Mouse (Mus musculus): ENCODE results near the gene Nceh1. TPM values are rescaled to one million over a fixed set of nuclear protein-coding genes. Genes with fewer than 3 reads are reported as not detected.

The Nceh1 gene
- polyA plus RNA-seq, 1 experiment from 2014 or later, result 5.6 TPM

DNA sequence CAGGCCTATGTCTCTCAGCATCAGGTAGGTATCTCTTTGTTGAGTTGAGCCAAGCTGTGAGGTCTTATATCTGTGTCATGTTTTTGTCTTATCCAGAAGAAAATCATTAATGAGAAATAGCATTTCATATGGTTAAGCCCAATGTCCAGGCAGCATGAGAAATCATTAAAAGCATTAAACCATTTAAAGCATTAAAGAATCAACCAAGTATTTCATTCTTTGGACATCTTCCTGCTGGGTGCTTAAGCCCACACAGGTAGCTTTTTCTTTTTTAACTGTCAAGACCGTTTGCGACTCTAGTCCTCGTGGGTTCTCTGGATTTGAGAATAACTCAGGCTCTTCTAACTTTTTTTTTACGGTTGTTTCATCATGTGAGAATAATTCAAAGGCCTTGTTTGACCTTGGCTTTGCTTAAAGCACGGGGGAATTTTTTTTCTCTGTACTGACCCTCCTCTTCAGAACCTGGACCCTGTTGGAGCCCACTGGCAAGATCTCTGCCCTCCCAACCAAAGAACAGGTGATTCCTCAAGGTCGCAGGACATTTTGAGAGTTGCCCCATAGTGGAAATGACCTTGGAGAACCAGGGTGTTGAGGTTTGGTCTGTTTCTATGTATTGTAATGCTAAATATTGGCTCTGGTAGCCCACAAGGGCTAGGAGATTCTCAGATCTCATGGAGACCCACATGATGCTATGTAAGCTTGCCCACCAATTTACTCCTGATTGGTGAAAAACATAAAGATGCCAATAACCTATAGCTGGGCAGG, 20.9 kb upstream of the Nceh1 start:
- ATAC-seq (ENCODE audit: low FRiP score, low read depth), result no peak
- Histone ChIP-seq H3K36me3 (no peaks in the 10 kb centered on the region), H3K27ac (no peak overlapping the region), H3K27me3 (replicated peaks) (no peaks in the 10 kb centered on the region), H3K9ac (no peak overlapping the region), H3K4me2 (replicated peaks) (no peak overlapping the region), H3K4me3 (no peak overlapping the region), H3K9me3 (no peaks in the 10 kb centered on the region), H3K4me1 (no peaks in the 10 kb centered on the region)
- WGBS, result 90% methylated on average over 6 of the region's 6 CpGs

DNA sequence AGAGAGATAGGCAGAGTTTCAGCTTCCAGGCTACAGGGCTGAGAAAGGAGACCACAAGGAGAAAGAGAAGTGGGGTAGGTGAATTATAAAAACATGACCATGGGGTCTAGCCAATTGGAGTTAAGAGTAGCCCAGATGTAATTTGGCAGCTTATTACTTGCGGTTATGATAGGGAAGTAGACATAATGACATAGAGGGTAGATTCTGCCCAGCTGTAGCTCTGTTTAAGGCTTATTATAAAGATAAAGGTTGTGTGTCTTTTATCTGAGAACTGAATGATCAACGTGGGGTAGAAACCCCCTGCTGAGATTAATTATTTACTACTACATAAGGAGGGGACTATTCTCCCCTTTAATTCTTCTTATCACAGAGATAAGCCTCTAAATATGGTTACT, 20.4 kb upstream of the Nceh1 start:
- 66% methylated on average over 2 of the region's 2 CpGs for WGBS
- Histone ChIP-seq H3K9ac (no peak overlapping the region), H3K4me2 (replicated peaks) (no peak overlapping the region), H3K27me3 (replicated peaks) (no peaks in the 10 kb centered on the region), H3K27ac (no peak overlapping the region), H3K36me3 (no peaks in the 10 kb centered on the region), H3K4me1 (no peaks in the 10 kb centered on the region), H3K9me3 (no peaks in the 10 kb centered on the region), H3K4me3 (no peak overlapping the region)
- no peak for ATAC-seq (ENCODE audit: low FRiP score, low read depth)

DNA sequence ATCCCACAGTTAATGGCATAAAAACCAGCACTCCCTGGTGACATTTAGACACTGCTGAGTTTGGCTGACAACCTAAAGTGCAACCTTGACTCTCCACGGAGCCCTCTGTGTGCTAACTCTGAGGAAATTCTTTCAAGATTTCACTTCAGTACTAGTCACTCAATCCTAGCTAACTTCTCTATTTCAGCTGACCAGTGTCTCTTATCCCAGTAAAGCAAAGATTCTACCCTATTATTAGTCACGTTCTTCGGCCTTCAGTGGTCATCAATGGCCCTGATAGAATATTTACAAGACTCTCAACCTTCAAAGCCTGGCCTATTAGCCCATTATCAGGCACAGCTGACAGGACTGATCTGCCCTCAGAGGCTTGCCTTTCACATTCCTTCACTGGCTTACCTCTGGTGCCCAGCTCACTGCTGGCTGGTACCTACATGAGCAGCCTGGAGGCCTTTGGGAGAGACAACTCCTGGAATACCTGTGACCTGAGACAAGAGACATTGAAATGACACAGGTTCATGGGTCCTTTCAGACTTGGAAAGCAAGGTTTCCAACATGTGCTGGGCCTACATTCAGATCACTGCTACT, 17.2 kb upstream of the Nceh1 start:
- no peak overlapping the region for H3K27ac ChIP-seq
- no peaks in the 10 kb centered on the region for H3K27me3 ChIP-seq (replicated peaks)
- 79% methylated on average over 3 of the region's 3 CpGs for WGBS
- H3K4me2 ChIP-seq (replicated peaks), result no peak overlapping the region
- H3K4me3 ChIP-seq, result no peak overlapping the region
- no peaks in the 10 kb centered on the region for H3K9me3 ChIP-seq
- H3K4me1 ChIP-seq, result no peaks in the 10 kb centered on the region
- no peak for ATAC-seq (ENCODE audit: low FRiP score, low read depth)
- no peaks in the 10 kb centered on the region for H3K36me3 ChIP-seq
- H3K9ac ChIP-seq, result no peak overlapping the region

DNA sequence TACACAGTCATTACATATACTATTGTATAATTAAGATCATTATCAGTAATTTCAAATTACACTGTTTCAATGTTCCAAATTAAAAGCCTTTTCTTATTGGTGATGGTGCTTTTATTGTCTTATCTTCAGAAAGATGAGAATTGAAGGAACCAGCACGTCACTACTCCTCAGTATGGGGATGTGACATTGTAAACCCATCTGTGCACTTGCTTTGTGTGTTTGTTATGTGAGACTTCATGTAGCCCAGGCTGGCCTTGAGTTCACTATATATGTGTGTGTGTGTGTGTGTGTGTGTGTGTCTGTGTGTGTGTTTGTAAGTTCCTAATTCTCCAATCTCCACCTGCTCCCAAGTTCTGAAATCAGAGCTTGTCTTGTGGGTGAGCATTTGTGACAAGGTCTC, 12.5 kb upstream of the Nceh1 start:
- no peaks in the 10 kb centered on the region for H3K9me3 ChIP-seq
- H3K4me3 ChIP-seq, result no peak overlapping the region
- H3K27me3 ChIP-seq (replicated peaks), result no peaks in the 10 kb centered on the region
- 69% methylated on average over 1 of the region's 1 CpGs for WGBS
- H3K36me3 ChIP-seq, result no peaks in the 10 kb centered on the region
- ATAC-seq (ENCODE audit: low FRiP score, low read depth), result no peak
- no peak overlapping the region for H3K9ac ChIP-seq
- H3K4me2 ChIP-seq (replicated peaks), result no peak overlapping the region
- no peak overlapping the region for H3K27ac ChIP-seq
- no peaks in the 10 kb centered on the region for H3K4me1 ChIP-seq

DNA sequence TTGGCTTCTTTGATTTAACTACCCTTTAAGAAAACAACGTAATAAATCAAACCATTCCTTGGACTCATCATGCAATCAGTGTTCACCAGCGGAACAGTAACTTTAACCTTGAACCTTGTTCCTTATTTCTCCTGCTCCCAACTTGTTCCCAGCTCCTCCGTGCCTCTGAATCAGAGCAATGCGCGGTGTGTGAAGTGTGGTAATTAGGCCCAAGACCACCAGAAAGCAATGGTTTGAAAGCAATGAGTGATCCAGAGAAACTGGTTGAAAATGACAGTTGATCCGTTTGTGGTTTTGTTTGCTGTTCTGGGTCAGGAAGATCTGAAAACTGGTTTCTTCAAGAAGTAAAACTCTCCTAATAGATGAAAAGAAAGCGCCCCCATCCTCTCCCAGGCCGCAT, 3.1 kb upstream of the Nceh1 start:
- Histone ChIP-seq H3K36me3 (no peaks in the 10 kb centered on the region), H3K4me2 (replicated peaks) (no peak overlapping the region), H3K4me3 (no peak overlapping the region), H3K9ac (no peak overlapping the region), H3K4me1 (peaks cover 7% of the 10 kb centered on the region; the same call in 1 of the 2 replicates), H3K27ac (no peak overlapping the region), H3K27me3 (replicated peaks) (no peaks in the 10 kb centered on the region), H3K9me3 (no peaks in the 10 kb centered on the region)
- ATAC-seq (ENCODE audit: low FRiP score, low read depth), result no peak
- WGBS, result 81% methylated on average over 8 of the region's 8 CpGs

DNA sequence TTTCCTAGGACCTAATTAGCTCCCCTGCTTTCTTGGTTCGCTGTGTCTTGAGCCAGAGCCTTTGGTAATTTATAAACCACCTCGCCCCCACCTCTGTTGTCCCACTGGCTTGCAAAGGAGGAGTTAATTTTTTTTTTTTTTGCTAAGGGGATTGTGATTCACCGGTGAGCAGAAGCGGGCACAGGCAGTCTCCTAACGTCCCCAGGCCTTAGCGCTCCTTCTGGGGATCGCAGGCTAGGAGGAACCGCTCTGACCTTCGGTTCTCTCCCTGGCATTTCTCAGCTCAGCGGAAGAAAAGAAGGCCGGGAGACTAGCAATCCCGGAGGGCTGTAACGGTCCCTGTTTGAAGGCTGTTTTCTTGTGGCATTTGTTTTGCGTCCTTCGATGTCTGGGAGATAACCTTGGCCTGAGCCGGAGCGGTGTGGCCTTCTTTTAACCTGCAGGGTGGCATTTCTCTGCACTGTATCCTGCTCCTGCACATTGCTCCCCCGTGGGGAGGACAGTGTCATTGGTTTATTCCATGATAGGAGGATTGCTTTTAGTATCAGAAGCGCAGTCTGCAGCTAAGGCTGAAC, 923 bp downstream of the Nceh1 start:
- Histone ChIP-seq H3K9me3 (no peaks in the 10 kb centered on the region), H3K4me3 (peak overlapping the region; percentile 63), H3K9ac (peak overlapping the region; percentile 64), H3K27me3 (replicated peaks) (no peaks in the 10 kb centered on the region), H3K36me3 (no peaks in the 10 kb centered on the region), H3K27ac (no peak overlapping the region), H3K4me2 (replicated peaks) (peak overlapping the region; percentile 94), H3K4me1 (peaks cover 7% of the 10 kb centered on the region; the same call in 1 of the 2 replicates)
- 14% methylated on average over 19 of the region's 19 CpGs for WGBS
- no peak for ATAC-seq (ENCODE audit: low FRiP score, low read depth)

DNA sequence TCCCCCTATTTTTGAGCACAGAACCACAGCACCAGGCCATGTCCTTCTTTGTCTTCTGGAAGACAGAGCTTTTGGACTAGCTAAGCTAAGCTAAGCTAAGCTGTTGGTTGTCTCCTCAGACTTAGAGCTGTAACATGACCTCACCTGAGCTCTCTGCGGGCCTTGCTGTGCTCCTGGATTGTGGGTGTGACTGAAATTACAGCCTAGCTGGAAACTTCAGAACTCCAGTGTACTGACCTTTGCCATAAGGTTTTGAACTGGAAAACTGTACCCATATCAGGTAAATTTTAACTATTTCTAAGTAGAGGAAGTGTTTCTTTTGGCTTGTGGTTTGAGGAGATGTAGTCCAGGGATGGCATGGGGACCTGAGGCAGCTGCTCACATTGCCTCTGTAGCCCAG, 5.6 kb downstream of the Nceh1 start:
- H3K4me3 ChIP-seq, result no peak overlapping the region
- ATAC-seq (ENCODE audit: low FRiP score, low read depth), result no peak
- no peak overlapping the region for H3K4me2 ChIP-seq (replicated peaks)
- no peaks in the 10 kb centered on the region for H3K36me3 ChIP-seq
- no peaks in the 10 kb centered on the region for H3K27me3 ChIP-seq (replicated peaks)
- peaks cover 6% of the 10 kb centered on the region; the same call in 1 of the 2 replicates for H3K4me1 ChIP-seq
- 91% methylated on average over 1 of the region's 1 CpGs for WGBS
- H3K9ac ChIP-seq, result no peak overlapping the region
- no peaks in the 10 kb centered on the region for H3K9me3 ChIP-seq
- H3K27ac ChIP-seq, result no peak overlapping the region

DNA sequence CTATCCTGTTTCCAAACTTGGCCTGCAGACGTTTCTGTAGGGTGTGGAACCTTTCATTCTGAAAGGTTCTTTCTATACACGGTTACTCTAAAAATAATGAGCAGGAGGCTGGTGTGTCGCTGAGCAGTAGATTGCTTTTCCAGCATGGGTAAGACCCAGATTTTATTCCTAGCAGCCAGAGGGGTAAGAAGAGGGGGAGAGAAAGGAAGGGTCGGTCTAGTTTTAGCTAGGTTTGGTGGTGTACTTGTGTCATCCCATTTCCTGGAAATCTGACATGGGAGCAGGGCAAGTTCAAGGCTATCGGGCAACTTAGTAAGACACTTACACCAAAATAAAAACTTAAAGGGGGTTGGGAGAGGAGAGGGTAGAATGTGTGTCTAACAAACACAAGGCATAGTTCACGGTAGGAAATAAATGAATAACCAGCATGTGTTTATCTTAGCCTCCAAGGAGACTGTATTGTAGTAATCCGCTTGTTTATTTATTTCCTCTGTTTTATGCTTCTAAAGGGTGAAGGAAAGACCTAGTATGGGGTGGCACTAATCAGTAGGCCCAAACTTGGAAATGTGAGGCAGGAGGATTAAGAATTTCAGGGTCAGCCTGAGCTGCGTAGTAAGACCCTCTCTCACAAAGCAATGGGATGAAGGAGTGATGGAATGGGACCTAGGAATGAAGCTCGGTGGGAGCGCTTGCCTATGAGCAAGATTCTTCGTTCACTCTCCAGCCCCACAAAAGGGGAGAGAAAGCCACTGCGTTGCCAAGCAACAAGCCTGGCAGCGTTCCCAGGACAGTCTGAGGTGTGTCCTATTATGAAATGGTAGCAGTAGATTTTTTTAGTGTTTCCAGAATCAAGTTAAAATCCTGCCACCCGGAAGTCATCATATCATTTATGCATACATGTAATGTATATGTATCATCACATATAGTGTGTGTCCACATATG, 6.8 kb downstream of the Nceh1 start:
- Histone ChIP-seq H3K4me2 (replicated peaks) (no peak overlapping the region), H3K27me3 (replicated peaks) (no peaks in the 10 kb centered on the region), H3K4me3 (no peak overlapping the region), H3K36me3 (no peaks in the 10 kb centered on the region), H3K9ac (no peak overlapping the region), H3K27ac (no peak overlapping the region), H3K4me1 (no peaks in the 10 kb centered on the region), H3K9me3 (no peaks in the 10 kb centered on the region)
- 74% methylated on average over 14 of the region's 14 CpGs for WGBS
- ATAC-seq (ENCODE audit: low FRiP score, low read depth), result no peak

DNA sequence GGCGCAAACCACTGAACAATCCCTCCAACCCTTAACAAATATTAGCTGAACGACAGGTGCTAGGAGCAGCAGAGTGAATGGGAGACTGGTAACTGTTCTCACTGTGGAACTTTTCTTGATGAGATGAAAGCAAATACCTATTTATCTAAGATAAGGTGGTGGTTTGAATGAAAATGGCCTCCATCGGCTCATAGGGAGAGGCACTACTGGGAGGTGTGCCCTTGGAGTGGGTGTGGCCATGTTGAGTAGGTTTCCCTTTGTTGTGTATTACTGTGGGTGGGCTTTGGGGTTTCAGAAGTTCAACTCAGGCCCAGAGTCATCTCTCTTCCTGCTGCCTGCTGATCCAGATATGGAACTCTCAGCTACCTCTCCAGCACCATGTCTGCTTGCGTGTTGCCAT, 8.1 kb downstream of the Nceh1 start:
- ATAC-seq (ENCODE audit: low FRiP score, low read depth), result no peak
- no peaks in the 10 kb centered on the region for H3K36me3 ChIP-seq
- H3K9ac ChIP-seq, result no peak overlapping the region
- H3K4me3 ChIP-seq, result no peak overlapping the region
- 95% methylated on average over 4 of the region's 4 CpGs for WGBS
- no peaks in the 10 kb centered on the region for H3K27me3 ChIP-seq (replicated peaks)
- H3K9me3 ChIP-seq, result no peaks in the 10 kb centered on the region
- H3K4me2 ChIP-seq (replicated peaks), result no peak overlapping the region
- H3K27ac ChIP-seq, result no peak overlapping the region
- no peaks in the 10 kb centered on the region for H3K4me1 ChIP-seq

DNA sequence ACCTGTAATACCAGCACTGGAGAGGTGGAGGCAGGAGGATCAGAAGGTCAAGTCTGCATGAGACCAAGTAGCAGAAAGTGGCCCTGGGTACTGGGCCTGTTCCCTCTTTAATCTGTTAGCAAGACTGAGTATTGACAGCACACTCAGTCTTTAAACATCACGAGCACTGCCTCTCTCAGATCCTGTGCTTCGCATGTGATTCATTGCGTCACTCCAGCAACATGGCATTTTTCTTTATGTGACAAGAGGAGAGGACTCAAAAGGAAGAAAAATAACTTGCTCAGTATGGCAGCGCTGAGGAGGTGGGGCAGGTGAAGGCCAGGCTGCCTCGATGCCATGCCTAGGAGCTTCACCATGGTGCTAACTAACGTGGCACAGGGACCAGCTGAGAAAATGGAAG, 9.1 kb downstream of the Nceh1 start:
- Histone ChIP-seq H3K4me1 (no peaks in the 10 kb centered on the region), H3K4me2 (replicated peaks) (no peak overlapping the region), H3K27me3 (replicated peaks) (no peaks in the 10 kb centered on the region), H3K9ac (no peak overlapping the region), H3K36me3 (no peaks in the 10 kb centered on the region), H3K4me3 (no peak overlapping the region), H3K9me3 (no peaks in the 10 kb centered on the region), H3K27ac (no peak overlapping the region)
- ATAC-seq (ENCODE audit: low FRiP score, low read depth), result no peak
- WGBS, result 89% methylated on average over 6 of the region's 6 CpGs

DNA sequence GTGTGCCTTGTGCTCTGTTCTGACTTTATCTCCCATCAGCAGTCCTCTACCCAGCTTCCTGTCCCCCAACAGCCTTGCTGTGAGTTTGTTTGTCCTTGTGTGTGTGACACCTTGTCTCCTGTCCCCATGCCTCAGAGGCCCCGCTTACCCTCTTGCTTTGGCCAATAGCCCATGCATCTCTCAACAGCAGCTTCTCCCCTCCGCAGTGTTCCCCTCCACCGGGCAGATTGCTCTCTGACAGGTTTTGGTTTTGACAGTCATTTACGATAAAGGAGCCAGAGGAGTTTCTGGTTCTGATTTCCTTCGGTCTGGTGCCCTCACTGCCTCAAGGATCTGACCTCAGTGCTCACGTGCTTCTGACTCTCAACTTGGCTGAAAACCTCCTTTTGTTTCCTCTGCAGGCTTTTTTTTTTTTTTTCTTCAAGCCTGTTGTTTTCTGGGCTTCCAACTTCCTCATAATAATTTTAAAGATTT, 11.1 kb downstream of the Nceh1 start:
- Histone ChIP-seq H3K36me3 (no peaks in the 10 kb centered on the region), H3K9ac (no peak overlapping the region), H3K4me3 (no peak overlapping the region), H3K9me3 (no peaks in the 10 kb centered on the region), H3K27ac (no peak overlapping the region), H3K4me2 (replicated peaks) (no peak overlapping the region), H3K27me3 (replicated peaks) (no peaks in the 10 kb centered on the region), H3K4me1 (no peaks in the 10 kb centered on the region)
- no peak for ATAC-seq (ENCODE audit: low FRiP score, low read depth)
- WGBS, result 67% methylated on average over 6 of the region's 6 CpGs

DNA sequence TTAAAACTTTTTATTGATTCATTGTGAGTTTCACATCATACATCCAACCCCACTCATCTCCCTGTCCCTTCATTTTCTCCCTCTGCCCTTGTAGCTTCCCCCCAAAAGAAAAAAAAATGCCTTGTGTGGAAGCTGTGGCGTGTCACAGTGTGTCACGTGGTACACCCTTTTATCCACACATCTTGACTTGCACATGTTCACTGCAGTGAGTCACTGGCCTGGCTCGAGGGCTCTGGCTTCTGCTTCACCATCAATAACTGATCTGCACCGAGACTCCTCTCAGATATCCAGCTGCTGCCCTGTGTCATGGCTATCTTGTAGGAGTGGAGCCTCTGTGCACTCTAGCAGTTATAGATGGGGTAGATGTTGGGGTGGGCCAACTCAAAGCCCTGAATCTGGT, 12.4 kb downstream of the Nceh1 start:
- Histone ChIP-seq H3K9me3 (no peaks in the 10 kb centered on the region), H3K4me1 (no peaks in the 10 kb centered on the region), H3K27ac (no peak overlapping the region), H3K9ac (no peak overlapping the region), H3K27me3 (replicated peaks) (no peaks in the 10 kb centered on the region), H3K4me2 (replicated peaks) (no peak overlapping the region), H3K36me3 (no peaks in the 10 kb centered on the region), H3K4me3 (no peak overlapping the region)
- no peak for ATAC-seq (ENCODE audit: low FRiP score, low read depth)
- WGBS, result 83% methylated on average over 4 of the region's 4 CpGs

Data from neural tube, embryonic 12.5 days (tissue).